Mouse (Mus musculus) 3T3-L1 (cell line): ENCODE results near the gene Mif.
A peak's percentile ranks its signal among the peaks of the same experiment; 100 is the strongest.

ENCODE experiments used
- DNase-seq: peaks from one replicate; pipeline ENCODE4 v3.0.0-alpha.2; 2015; ENCODE audit warnings: low read depth, low spot score

Mif gene

GRCm38 (mm10) chr10:75837248-75837759 lies 22.7 kb downstream of the Mif start, which contains the start of gene Gstt2:
Gstt2 (minus strand) TSS chr10:75837424.
- peak; percentile 67 for DNase-seq

GRCm38 (mm10) chr10:75835761-75836531 lies 24.1 kb downstream of the Mif start:
- DNase-seq = no peak

GRCm38 (mm10) chr10:75835307-75835706 lies 24.7 kb downstream of the Mif start:
- peak; percentile 46 for DNase-seq

- no peak for DNase-seq
Observed at GRCm38 (mm10) chr10:75834721-75835120, 25.3 kb downstream of the Mif start.

- no peak for DNase-seq
Observed at GRCm38 (mm10) chr10:75834250-75834649, 25.8 kb downstream of the Mif start.

- DNase-seq = no peak
Observed at GRCm38 (mm10) chr10:75833456-75834080, 26.5 kb downstream of the Mif start.

- peak; percentile 68 for DNase-seq
Observed at GRCm38 (mm10) chr10:75832272-75832895, 27.7 kb downstream of the Mif start.

GRCm38 (mm10) chr10:75830275-75830670 lies 29.8 kb downstream of the Mif start:
- DNase-seq = no peak

- DNase-seq = no peak
Observed at GRCm38 (mm10) chr10:75829529-75830274, 30.3 kb downstream of the Mif start.

- peak; percentile 81 for DNase-seq
Observed at GRCm38 (mm10) chr10:75828500-75828931, 31.5 kb downstream of the Mif start.

GRCm38 (mm10) chr10:75827668-75828360 lies 32.2 kb downstream of the Mif start:
- DNase-seq = peak; percentile 95

GRCm38 (mm10) chr10:75824530-75824929 lies 35.5 kb downstream of the Mif start:
- no peak for DNase-seq

- no peak for DNase-seq
Observed at GRCm38 (mm10) chr10:75823782-75824181, 36.3 kb downstream of the Mif start.

GRCm38 (mm10) chr10:75822443-75822842 lies 37.6 kb downstream of the Mif start, which contains the start of gene Gstt4:
Gstt4 (minus strand) TSS chr10:75822543.
- no peak for DNase-seq

- DNase-seq = no peak
Observed at GRCm38 (mm10) chr10:75819882-75820281, 40.2 kb downstream of the Mif start.

GRCm38 (mm10) chr10:75818641-75819040 lies 41.4 kb downstream of the Mif start:
- no peak for DNase-seq
